Mouse (Mus musculus) adrenal gland (tissue): ENCODE data around the gene Agfg2.
"Not testable (repeated sequence)": the region's sequence is repeated elsewhere in the genome, so short reads cannot be mapped to it uniquely, and the experiment has no call there.

Experiments
- intact Hi-C: fragments of 180-260 bp; cut with DNase I; formaldehyde crosslinking; loops from one replicate; pipeline ENCODE4 v1.15.1; 2025

The Agfg2 gene

GRCm38 (mm10) chr5:137647827-137648601 lies 36.5 kb downstream of the Agfg2 start:
- intact Hi-C loops = no loop called here

GRCm38 (mm10) chr5:137645652-137646091 lies 38.9 kb downstream of the Agfg2 start, which contains the start of gene Irs3:
Gene Irs3, minus strand, starts transcription at chr5:137645714.
- intact Hi-C loops = no loop called here

- intact Hi-C loops = no loop called here
Observed at GRCm38 (mm10) chr5:137645091-137645651, 39.4 kb downstream of the Agfg2 start.

- intact Hi-C loops = loop anchor here (5.0 kb wide), 1 partner anchor 42 kb away; the partner anchor contains the start of gene Mospd3
Observed at GRCm38 (mm10) chr5:137644484-137644883, 40.0 kb downstream of the Agfg2 start.

GRCm38 (mm10) chr5:137642886-137643285 lies 41.6 kb downstream of the Agfg2 start:
- intact Hi-C loops = loop anchor here (5.0 kb wide), 1 partner anchor 41 kb away; the partner anchor contains the start of gene Mospd3

- intact Hi-C loops = loop anchor here (5.0 kb wide), 1 partner anchor 39 kb away; the partner anchor contains the start of gene Mospd3
Observed at GRCm38 (mm10) chr5:137641054-137641453, 43.5 kb downstream of the Agfg2 start, which contains the start of gene Sap25. Gene Sap25, plus strand, starts transcription at chr5:137641334.

- intact Hi-C loops = no loop called here
Observed at GRCm38 (mm10) chr5:137639472-137639871, 45.1 kb downstream of the Agfg2 start.

- intact Hi-C loops = no loop called here
Observed at GRCm38 (mm10) chr5:137633397-137634084, 51.0 kb downstream of the Agfg2 start.

- intact Hi-C loops = no loop called here
Observed at GRCm38 (mm10) chr5:137631591-137631990, 52.9 kb downstream of the Agfg2 start.

GRCm38 (mm10) chr5:137631171-137631570 lies 53.4 kb downstream of the Agfg2 start:
- intact Hi-C loops = no loop called here

- intact Hi-C loops = no loop called here
Observed at GRCm38 (mm10) chr5:137630602-137631001, 53.9 kb downstream of the Agfg2 start.

GRCm38 (mm10) chr5:137629906-137630545 lies 54.5 kb downstream of the Agfg2 start:
- intact Hi-C loops = no loop called here

- intact Hi-C loops = no loop called here
Observed at GRCm38 (mm10) chr5:137629306-137629721, 55.2 kb downstream of the Agfg2 start.

GRCm38 (mm10) chr5:137628498-137629305 lies 55.8 kb downstream of the Agfg2 start, which contains the start of the genes Fbxo24, Lrch4 and Gm20605:
Gene Fbxo24, minus strand, starts transcription at chr5:137629002.
Gene Lrch4, plus strand, starts transcription at chr5:137629121.
Gene Gm20605, plus strand, starts transcription at chr5:137629175.
- intact Hi-C loops = no loop called here

GRCm38 (mm10) chr5:137627991-137628390 lies 56.5 kb downstream of the Agfg2 start:
- intact Hi-C loops = no loop called here

- intact Hi-C loops = no loop called here
Observed at GRCm38 (mm10) chr5:137623937-137624530, 60.5 kb downstream of the Agfg2 start.

GRCm38 (mm10) chr5:137615347-137615746 lies 69.2 kb downstream of the Agfg2 start:
- intact Hi-C loops = no loop called here

GRCm38 (mm10) chr5:137614921-137615320 lies 69.6 kb downstream of the Agfg2 start:
- intact Hi-C loops = not testable (repeated sequence)

- intact Hi-C loops = no loop called here
Observed at GRCm38 (mm10) chr5:137613550-137613949, 71.0 kb downstream of the Agfg2 start, which contains the start of gene Pcolce. Gene Pcolce, minus strand, starts transcription at chr5:137613784.

GRCm38 (mm10) chr5:137613076-137613475 lies 71.5 kb downstream of the Agfg2 start:
- intact Hi-C loops = no loop called here
